Mouse (Mus musculus) megakaryocyte-erythroid progenitor cell, adult 5 weeks (primary cell): ENCODE measurements around the gene H2al2c. TPM values are rescaled to one million over a fixed set of nuclear protein-coding genes. Genes with fewer than 3 reads are reported as not detected.

Experiments used
- polyA plus RNA-seq: library from polyadenylated mRNA; stranded (reverse); fragments of >175 nt; gene quantifications from 2 replicates; pipeline ENCODE4 v1.2.3, GENCODE M21; 2012

Gene H2al2c
- not detected in 2 replicates for polyA plus RNA-seq

DNA sequence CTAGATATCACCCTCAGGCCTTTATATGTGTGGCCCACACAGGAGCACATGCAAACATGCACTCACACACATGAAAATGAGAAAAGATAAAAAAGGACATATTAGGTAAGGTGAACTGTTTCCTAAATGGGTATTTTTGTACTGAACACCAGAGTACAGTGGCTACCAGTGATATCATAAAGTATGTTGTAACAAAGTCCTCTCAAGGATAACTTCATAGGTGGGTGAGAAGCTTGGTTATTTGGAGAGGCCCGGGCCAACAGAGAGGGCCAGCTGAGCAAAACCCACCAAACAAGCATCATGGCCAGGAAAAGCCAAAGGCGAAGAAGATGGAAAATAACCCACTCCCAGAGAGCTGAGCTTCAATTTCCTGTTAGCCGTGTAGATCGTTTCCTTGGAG is at the start of gene H2al2c:
H2al2c (plus strand) TSS at position 301 of the 400 bp plus-strand sequence.

Other genes with a start within 250 kb of the H2al2c start
- not detected in 2 replicates for gene Sry, start 64.6 kb downstream of the H2al2c start, polyA plus RNA-seq
- gene H2al2b, start 121.6 kb downstream of the H2al2c start, polyA plus RNA-seq, result not detected in 2 replicates
- not detected in 2 replicates for gene Gm4064, start 197.1 kb downstream of the H2al2c start, polyA plus RNA-seq
- gene Rbmy, start 231.6 kb downstream of the H2al2c start, polyA plus RNA-seq, result not detected in 2 replicates
- not detected in 2 replicates for gene Gm10256, start 231.6 kb downstream of the H2al2c start, polyA plus RNA-seq